Mouse (Mus musculus) brown adipose tissue, adult 24 weeks (tissue): ENCODE data around the gene Tmem259. TPM values are rescaled to one million over a fixed set of nuclear protein-coding genes. Genes with fewer than 3 reads are reported as not detected.

ENCODE experiments used
- H3K27ac ChIP-seq: fragments of 200-500 bp; replicated peaks from 2 replicates; pipeline ENCODE4 v1.5.1; 2012; ENCODE audit warnings: low read depth, mild to moderate bottlenecking, low read length
- H3K4me1 ChIP-seq: fragments of 200-500 bp; 2 replicates; pipeline ENCODE4 v1.6.1; 2012; ENCODE audit warnings: low read length, mixed read lengths; ENCODE audit not compliant: control insufficient read depth, insufficient read depth, insufficient read length
- H3K4me3 ChIP-seq: fragments of 200-500 bp; 2 replicates; pipeline ENCODE4 v1.5.1; 2012; ENCODE audit warnings: low read depth, mild to moderate bottlenecking, low read length, moderate library complexity; ENCODE audit not compliant: insufficient read depth
- polyA plus RNA-seq: library from polyadenylated mRNA; stranded (reverse); fragments of >200 nt; gene quantifications from 2 replicates; pipeline ENCODE4 v1.2.4, GENCODE M21; 2012; ENCODE audit not compliant: missing spikeins, insufficient read depth, insufficient read length

Gene Tmem259
- polyA plus RNA-seq: 69.8 and 75.4 TPM in 2 replicates

- Histone ChIP-seq H3K27ac (peak within 1 kb of the TSS; percentile 84), H3K4me1 (peaks cover 32% of the 10 kb centered on the region), H3K4me3 (peak within 1 kb of the TSS; percentile 92)
Measured at GRCm38 (mm10) chr10:79984195-79984816, at the start of gene Tmem259. Gene Tmem259, minus strand, starts transcription at chr10:79984330.

- Histone ChIP-seq H3K4me3 (no peak overlapping the region), H3K4me1 (peaks cover 19% of the 10 kb centered on the region), H3K27ac (peak overlapping the region; percentile 1; the same call in 1 of the 2 replicates)
Measured at GRCm38 (mm10) chr10:80032799-80033480, 48.8 kb upstream of the Tmem259 start.

- no peak overlapping the region for H3K4me3 ChIP-seq
- peaks cover 15% of the 10 kb centered on the region; the same call in 1 of the 2 replicates for H3K4me1 ChIP-seq
- H3K27ac ChIP-seq: no peak overlapping the region
Measured at GRCm38 (mm10) chr10:80030736-80031135, 46.6 kb upstream of the Tmem259 start.

- peaks cover 10% of the 10 kb centered on the region; the same call in 1 of the 2 replicates for H3K4me1 ChIP-seq
- no peak overlapping the region for H3K27ac ChIP-seq
- no peak overlapping the region for H3K4me3 ChIP-seq
Measured at GRCm38 (mm10) chr10:80030191-80030590, 46.1 kb upstream of the Tmem259 start.

- H3K4me1 ChIP-seq: peaks cover 4% of the 10 kb centered on the region; the same call in 1 of the 2 replicates
- no peak overlapping the region for H3K4me3 ChIP-seq
- no peak overlapping the region for H3K27ac ChIP-seq
Measured at GRCm38 (mm10) chr10:80028521-80028846, 44.4 kb upstream of the Tmem259 start.

GRCm38 (mm10) chr10:80027681-80028520 lies 43.8 kb upstream of the Tmem259 start:
- Histone ChIP-seq H3K4me1 (peaks cover 4% of the 10 kb centered on the region; the same call in 1 of the 2 replicates), H3K4me3 (no peak overlapping the region), H3K27ac (no peak overlapping the region)

- H3K4me3 ChIP-seq: no peak overlapping the region
- no peak overlapping the region for H3K27ac ChIP-seq
- no peaks in the 10 kb centered on the region; the same call in 1 of the 2 replicates for H3K4me1 ChIP-seq
Measured at GRCm38 (mm10) chr10:80025889-80026288, 41.8 kb upstream of the Tmem259 start.

- no peak overlapping the region for H3K4me3 ChIP-seq
- H3K27ac ChIP-seq: no peak overlapping the region
- H3K4me1 ChIP-seq: no peaks in the 10 kb centered on the region; the same call in 1 of the 2 replicates
Measured at GRCm38 (mm10) chr10:80025463-80025862, 41.3 kb upstream of the Tmem259 start.

- no peaks in the 10 kb centered on the region; the same call in 1 of the 2 replicates for H3K4me1 ChIP-seq
Measured at GRCm38 (mm10) chr10:80025044-80025347, 40.9 kb upstream of the Tmem259 start.

GRCm38 (mm10) chr10:80024229-80025043 lies 40.3 kb upstream of the Tmem259 start:
- Histone ChIP-seq H3K4me1 (no peaks in the 10 kb centered on the region; the same call in 1 of the 2 replicates), H3K27ac (peak overlapping the region; percentile 41), H3K4me3 (no peak overlapping the region)

More at GRCm38 (mm10) chr10:80025044-80025347, 40.9 kb upstream of the Tmem259 start:
- H3K4me3 ChIP-seq: no peak overlapping the region
- no peak overlapping the region for H3K27ac ChIP-seq

- Histone ChIP-seq H3K4me3 (no peak overlapping the region), H3K27ac (peak overlapping the region; percentile 41), H3K4me1 (no peaks in the 10 kb centered on the region; the same call in 1 of the 2 replicates)
Measured at GRCm38 (mm10) chr10:80023758-80024157, 39.6 kb upstream of the Tmem259 start.

GRCm38 (mm10) chr10:80022806-80023205 lies 38.7 kb upstream of the Tmem259 start:
- H3K4me1 ChIP-seq: no peaks in the 10 kb centered on the region; the same call in 1 of the 2 replicates
- no peak overlapping the region for H3K4me3 ChIP-seq
- no peak overlapping the region for H3K27ac ChIP-seq

- Histone ChIP-seq H3K4me3 (no peak overlapping the region), H3K4me1 (no peaks in the 10 kb centered on the region; the same call in 1 of the 2 replicates), H3K27ac (no peak overlapping the region)
Measured at GRCm38 (mm10) chr10:80022164-80022563, 38.0 kb upstream of the Tmem259 start.

GRCm38 (mm10) chr10:80021320-80021641 lies 37.2 kb upstream of the Tmem259 start:
- H3K27ac ChIP-seq: no peak overlapping the region
- H3K4me3 ChIP-seq: no peak overlapping the region
- no peaks in the 10 kb centered on the region; the same call in 1 of the 2 replicates for H3K4me1 ChIP-seq
